Mouse (Mus musculus) CD8-positive naive resting alpha-beta T cell, adult 2 months (primary cell): ENCODE data around the gene Igf2bp3.
"Not testable (repeated sequence)": the region's sequence is repeated elsewhere in the genome, so short reads cannot be mapped to it uniquely, and the experiment has no call there.

ENCODE experiments used
- DNase-seq, 2 experiments: peaks; one replicate each; pipeline ENCODE4 v3.0.0; 2022; ENCODE audit warnings: low read depth in 2 of 2, low spot score in 2 of 2

Igf2bp3 gene

GRCm38 (mm10) chr6:49214928-49215747 lies at the start of gene Igf2bp3:
TSS of gene Igf2bp3 (minus strand) at chr6:49214957.
- DNase-seq: no peak

GRCm38 (mm10) chr6:49264446-49264845 lies 49.7 kb upstream of the Igf2bp3 start:
- not testable (repeated sequence) for DNase-seq

- peak; percentile 95 to 96 for DNase-seq
These were observed 49.1 kb upstream of the Igf2bp3 start, which contains the start of gene Tra2a for GRCm38 (mm10) chr6:49263847-49264243. TSS of gene Tra2a (minus strand) at chr6:49264033.

- DNase-seq: peak; percentile 32 to 37
These were observed 48.5 kb upstream of the Igf2bp3 start for GRCm38 (mm10) chr6:49263081-49263846.

GRCm38 (mm10) chr6:49262421-49262820 lies 47.7 kb upstream of the Igf2bp3 start:
- no peak for DNase-seq

GRCm38 (mm10) chr6:49259711-49260110 lies 45.0 kb upstream of the Igf2bp3 start:
- no peak for DNase-seq

GRCm38 (mm10) chr6:49257880-49258279 lies 43.1 kb upstream of the Igf2bp3 start:
- no peak for DNase-seq

GRCm38 (mm10) chr6:49252207-49252606 lies 37.5 kb upstream of the Igf2bp3 start:
- DNase-seq: no peak

GRCm38 (mm10) chr6:49251199-49251598 lies 36.4 kb upstream of the Igf2bp3 start:
- no peak for DNase-seq

GRCm38 (mm10) chr6:49247246-49247645 lies 32.5 kb upstream of the Igf2bp3 start:
- DNase-seq: no peak

- no peak for DNase-seq
These were observed 27.6 kb upstream of the Igf2bp3 start for GRCm38 (mm10) chr6:49242331-49242730.

GRCm38 (mm10) chr6:49241562-49241961 lies 26.8 kb upstream of the Igf2bp3 start:
- DNase-seq: no peak

GRCm38 (mm10) chr6:49236331-49236730 lies 21.6 kb upstream of the Igf2bp3 start:
- peak; percentile 100 for DNase-seq

- DNase-seq: peak in 1 of 2 experiments; percentile 32
These were observed 18.6 kb upstream of the Igf2bp3 start for GRCm38 (mm10) chr6:49233356-49233755.

GRCm38 (mm10) chr6:49228126-49228679 lies 13.4 kb upstream of the Igf2bp3 start:
- no peak for DNase-seq

GRCm38 (mm10) chr6:49227184-49227735 lies 12.5 kb upstream of the Igf2bp3 start:
- peak in 1 of 2 experiments; percentile 51 for DNase-seq

GRCm38 (mm10) chr6:49225728-49226123 lies 11.0 kb upstream of the Igf2bp3 start:
- DNase-seq: no peak

GRCm38 (mm10) chr6:49224923-49225727 lies 10.4 kb upstream of the Igf2bp3 start:
- no peak for DNase-seq

GRCm38 (mm10) chr6:49221906-49222305 lies 7.1 kb upstream of the Igf2bp3 start:
- no peak for DNase-seq

- no peak for DNase-seq
These were observed 5.3 kb upstream of the Igf2bp3 start for GRCm38 (mm10) chr6:49219920-49220604.
